8 mouse cellular contexts compared by ENCODE assay signal in genomic region chr10:26919307-26919977, GRCm38 (mm10).
DNase-seq lines count a peak whose midpoint lies in the region; ATAC-seq and TF ChIP-seq lines count a peak whose summit lies in the region.

No protein-coding gene starts in this region.

- WGBS in heart, postnatal 0 days: 28% methylated on average over 5 of the region's 5 CpGs
- 21% methylated on average over 5 of the region's 5 CpGs for WGBS in heart, embryonic 12.5 days
- WGBS in forebrain, embryonic 16.5 days: 30% methylated on average over 5 of the region's 5 CpGs
- 48% methylated on average over 5 of the region's 5 CpGs for WGBS in kidney, embryonic 14.5 days
- 35% methylated on average over 5 of the region's 5 CpGs for WGBS in limb, embryonic 14.5 days
- 39% methylated on average over 5 of the region's 5 CpGs for WGBS in midbrain, postnatal 0 days

- H3K4me1 ChIP-seq in heart, postnatal 0 days (ENCODE audit: control insufficient read depth, insufficient read depth): no peaks in the 10 kb centered on the region
- H3K4me1 ChIP-seq in heart, embryonic 12.5 days (replicated peaks): no peaks in the 10 kb centered on the region
- H3K4me1 ChIP-seq in forebrain, embryonic 16.5 days (replicated peaks; ENCODE audit: control insufficient read depth, insufficient read depth, low read length): no peaks in the 10 kb centered on the region
- no peaks in the 10 kb centered on the region for H3K4me1 ChIP-seq in kidney, embryonic 14.5 days (ENCODE audit: control insufficient read depth, insufficient read depth, low read length)
- no peaks in the 10 kb centered on the region for H3K4me1 ChIP-seq in limb, embryonic 14.5 days (ENCODE audit: control insufficient read depth, insufficient read depth, low read length)
- H3K4me1 ChIP-seq in midbrain, postnatal 0 days (ENCODE audit: insufficient read depth, low read length): no peaks in the 10 kb centered on the region

- H3K9ac ChIP-seq in heart, postnatal 0 days (replicated peaks; ENCODE audit: low read depth, low read length): no peak overlapping the region
- H3K9ac ChIP-seq in heart, embryonic 12.5 days: no peak overlapping the region
- H3K9ac ChIP-seq in forebrain, embryonic 16.5 days (replicated peaks; ENCODE audit: low read depth, low read length): no peak overlapping the region
- H3K9ac ChIP-seq in kidney, embryonic 14.5 days (ENCODE audit: low read depth, low read length): no peak overlapping the region
- H3K9ac ChIP-seq in limb, embryonic 14.5 days (ENCODE audit: low read depth, low read length, severe bottlenecking): no peak overlapping the region
- H3K9ac ChIP-seq in midbrain, postnatal 0 days (replicated peaks; ENCODE audit: low read length, poor library complexity, severe bottlenecking): no peak overlapping the region

- no peak for TF ChIP-seq POLR2A in brain, embryonic 14.5 days (IDR thresholded peaks at IDR 0.05; ENCODE audit: borderline replicate concordance, extremely low read depth, insufficient read depth, insufficient read length, poor library complexity, severe bottlenecking)
- no peak for TF ChIP-seq POLR2A in limb, embryonic 14.5 days (IDR thresholded peaks at IDR 0.05; ENCODE audit: borderline replicate concordance, extremely low read depth, insufficient read depth, insufficient read length)

- H3K4me2 ChIP-seq in heart, postnatal 0 days (ENCODE audit: low read depth, low read length): no peak overlapping the region
- H3K4me2 ChIP-seq in heart, embryonic 12.5 days: no peak overlapping the region
- H3K4me2 ChIP-seq in forebrain, embryonic 16.5 days (ENCODE audit: low read length): no peak overlapping the region
- no peak overlapping the region for H3K4me2 ChIP-seq in kidney, embryonic 14.5 days (replicated peaks; ENCODE audit: low read depth, low read length)
- H3K4me2 ChIP-seq in limb, embryonic 14.5 days (replicated peaks; ENCODE audit: low read depth, low read length, severe bottlenecking): no peak overlapping the region
- no peak overlapping the region for H3K4me2 ChIP-seq in midbrain, postnatal 0 days (ENCODE audit: low read depth, low read length, poor library complexity, severe bottlenecking)

- peak; percentile 68 for DNase-seq in heart, postnatal 0 days (ENCODE audit: low spot score)
- peak; percentile 84 for DNase-seq in brain, embryonic 14.5 days (ENCODE audit: low read depth)
- DNase-seq in limb, embryonic 14.5 days (ENCODE audit: low spot score): peak; percentile 39
- DNase-seq in midbrain, postnatal 0 days (ENCODE audit: low spot score): peak; percentile 71
- no peak for DNase-seq in testis, postnatal 14 days (ENCODE audit: low spot score)

- no peak for ATAC-seq in heart, postnatal 0 days (ENCODE audit: insufficient read depth, low read depth)
- ATAC-seq in heart, embryonic 12.5 days (ENCODE audit: insufficient number of reproducible peaks, low FRiP score): no peak; the same call in 1 of the 2 replicates
- ATAC-seq in forebrain, embryonic 16.5 days: peak; percentile 84
- peak; percentile 57; the same call in 1 of the 2 replicates for ATAC-seq in kidney, embryonic 14.5 days (ENCODE audit: low FRiP score, low TSS enrichment)
- no peak for ATAC-seq in limb, embryonic 14.5 days (ENCODE audit: low FRiP score, low read depth)
- ATAC-seq in midbrain, postnatal 0 days (ENCODE audit: low FRiP score): peak; percentile 58; the same call in 1 of the 2 replicates

- H3K27me3 ChIP-seq in heart, postnatal 0 days (ENCODE audit: control insufficient read depth, insufficient read depth, low read length): no peaks in the 10 kb centered on the region
- H3K27me3 ChIP-seq in heart, embryonic 12.5 days (replicated peaks): no peaks in the 10 kb centered on the region
- no peaks in the 10 kb centered on the region for H3K27me3 ChIP-seq in forebrain, embryonic 16.5 days (replicated peaks; ENCODE audit: control insufficient read depth, insufficient read depth, low read length)
- H3K27me3 ChIP-seq in kidney, embryonic 14.5 days (ENCODE audit: control insufficient read depth, insufficient read depth, low read length): no peaks in the 10 kb centered on the region
- H3K27me3 ChIP-seq in limb, embryonic 14.5 days (ENCODE audit: control insufficient read depth, insufficient read depth, low read length): no peaks in the 10 kb centered on the region
- no peaks in the 10 kb centered on the region for H3K27me3 ChIP-seq in midbrain, postnatal 0 days (ENCODE audit: insufficient read depth, low read length)

- H3K4me3 ChIP-seq in heart, postnatal 0 days (ENCODE audit: low read depth, low read length): no peak overlapping the region
- no peak overlapping the region for H3K4me3 ChIP-seq in heart, embryonic 12.5 days
- no peak overlapping the region for H3K4me3 ChIP-seq in forebrain, embryonic 16.5 days (replicated peaks; ENCODE audit: low read length)
- H3K4me3 ChIP-seq in kidney, embryonic 14.5 days (ENCODE audit: low read length): no peak overlapping the region
- no peak overlapping the region for H3K4me3 ChIP-seq in limb, embryonic 14.5 days (replicated peaks; ENCODE audit: low read length)
- H3K4me3 ChIP-seq in midbrain, postnatal 0 days (ENCODE audit: low read depth, low read length): no peak overlapping the region

- TF ChIP-seq CTCF in heart, postnatal 0 days (IDR thresholded peaks at IDR 0.05; ENCODE audit: low read depth): peak; percentile 79
- TF ChIP-seq CTCF in brain, embryonic 14.5 days (IDR thresholded peaks at IDR 0.05; ENCODE audit: borderline replicate concordance, extremely low read depth, insufficient read depth, insufficient read length): peak; percentile 65; the same call in 1 of the 2 replicates
- TF ChIP-seq CTCF in midbrain, postnatal 0 days (IDR thresholded peaks at IDR 0.05): peak; percentile 78

- H3K27ac ChIP-seq in heart, postnatal 0 days (ENCODE audit: low read depth): no peak overlapping the region
- H3K27ac ChIP-seq in heart, embryonic 12.5 days (ENCODE audit: poor library complexity, severe bottlenecking): no peak overlapping the region
- H3K27ac ChIP-seq in forebrain, embryonic 16.5 days (ENCODE audit: low read length): no peak overlapping the region
- H3K27ac ChIP-seq in kidney, embryonic 14.5 days (ENCODE audit: low read depth, low read length): no peak overlapping the region
- no peak overlapping the region for H3K27ac ChIP-seq in limb, embryonic 14.5 days (replicated peaks; ENCODE audit: low read depth, low read length)
- H3K27ac ChIP-seq in midbrain, postnatal 0 days (ENCODE audit: low read depth, low read length): no peak overlapping the region

- no peak for TF ChIP-seq EP300 in heart, postnatal 0 days (IDR thresholded peaks at IDR 0.05; ENCODE audit: low read depth)

- H3K9me3 ChIP-seq in heart, postnatal 0 days (replicated peaks; ENCODE audit: control insufficient read depth, low read length): no peaks in the 10 kb centered on the region
- H3K9me3 ChIP-seq in heart, embryonic 12.5 days (replicated peaks): no peaks in the 10 kb centered on the region
- no peaks in the 10 kb centered on the region for H3K9me3 ChIP-seq in forebrain, embryonic 16.5 days (ENCODE audit: control insufficient read depth, low read length)
- no peaks in the 10 kb centered on the region for H3K9me3 ChIP-seq in kidney, embryonic 14.5 days (ENCODE audit: control insufficient read depth, low read length)
- no peaks in the 10 kb centered on the region for H3K9me3 ChIP-seq in limb, embryonic 14.5 days (ENCODE audit: control insufficient read depth, low read length)
- no peaks in the 10 kb centered on the region for H3K9me3 ChIP-seq in midbrain, postnatal 0 days (ENCODE audit: low read length)

- H3K36me3 ChIP-seq in heart, postnatal 0 days (replicated peaks; ENCODE audit: control insufficient read depth, insufficient read depth, low read length): peaks cover 22% of the 10 kb centered on the region
- H3K36me3 ChIP-seq in heart, embryonic 12.5 days: peaks cover 6% of the 10 kb centered on the region; the same call in 1 of the 2 replicates
- H3K36me3 ChIP-seq in forebrain, embryonic 16.5 days (ENCODE audit: control insufficient read depth, insufficient read depth): no peaks in the 10 kb centered on the region
- H3K36me3 ChIP-seq in kidney, embryonic 14.5 days (ENCODE audit: control insufficient read depth, insufficient read depth, low read length): no peaks in the 10 kb centered on the region
- H3K36me3 ChIP-seq in limb, embryonic 14.5 days (ENCODE audit: control insufficient read depth, insufficient read depth, low read length): no peaks in the 10 kb centered on the region
- H3K36me3 ChIP-seq in midbrain, postnatal 0 days (ENCODE audit: insufficient read depth, low read length): no peaks in the 10 kb centered on the region

Comparison
In these comparisons a context has a peak if more than half of its experiments do, and no peak if none do; other contexts are left out.
1. ATAC-seq: peak in forebrain, embryonic 16.5 days (single experiment), kidney, embryonic 14.5 days (single experiment) and midbrain, postnatal 0 days (single experiment); none in heart, postnatal 0 days (single experiment), heart, embryonic 12.5 days (single experiment) and limb, embryonic 14.5 days (single experiment).
2. Peak in every context shown above with its lines, with median percentiles within 50 percentile points of each other: CTCF ChIP-seq.